Mouse (Mus musculus) small intestine, adult 2 months (tissue): ENCODE results near the gene Tmem63a.
A peak's percentile ranks its signal among the peaks of the same experiment; 100 is the strongest.

Experiments
- CTCF ChIP-seq: fragments of 200-500 bp; IDR thresholded peaks from 2 replicates; pipeline ENCODE4 v1.5.1; 2012; ENCODE audit warnings: low read depth, mild to moderate bottlenecking, control low read depth, inconsistent platforms, low read length, moderate library complexity, mixed read lengths; ENCODE audit not compliant: insufficient replicate concordance, insufficient read length; ENCODE audit errors: extremely low read depth
- POLR2A ChIP-seq: fragments of 200-500 bp; IDR thresholded peaks from 2 replicates; pipeline ENCODE4 v1.6.1; 2012; ENCODE audit warnings: low read depth, mild to moderate bottlenecking, control low read depth, inconsistent platforms, low read length, moderate library complexity

DNA sequence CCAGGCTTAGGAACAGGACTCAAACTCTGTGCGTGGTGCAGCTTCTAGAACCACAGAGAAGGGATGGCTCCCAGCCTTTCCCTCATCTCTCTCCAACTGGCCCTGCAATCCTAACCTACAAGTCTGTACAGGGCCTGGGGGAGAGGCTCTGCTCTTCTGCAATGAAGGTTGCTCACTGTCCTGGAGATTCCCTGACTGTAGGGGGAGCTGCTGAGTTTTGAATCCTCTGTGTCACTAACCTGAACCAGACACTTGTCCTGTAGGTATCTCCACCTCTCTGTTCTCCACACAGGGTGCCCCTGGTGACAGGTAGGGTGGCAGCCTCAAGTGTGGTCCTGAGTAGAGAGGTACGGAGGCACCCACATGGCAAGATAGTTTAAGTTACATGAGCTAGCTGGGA lies 38.3 kb downstream of the Tmem63a start:
- TF ChIP-seq CTCF (peak; percentile 13; the same call in 1 of the 2 replicates), POLR2A (no peak)
